Mouse (Mus musculus) hindbrain, embryonic 15.5 days (tissue): ENCODE measurements around the gene Gphn. TPM values are rescaled to one million over a fixed set of nuclear protein-coding genes. Genes with fewer than 3 reads are reported as not detected.

ENCODE experiments used
- ATAC-seq: fragments of 200-750 bp; cut with Nextera tagmentation; 2 replicates; pipeline ENCODE4 v1.8.0; 2017; ENCODE audit warnings: low read depth, moderate number of reproducible peaks, moderate TSS enrichment; ENCODE audit not compliant: low FRiP score
- H3K27ac ChIP-seq: fragments of 300-500 bp; sonication (generic); replicated peaks from 2 replicates; pipeline ENCODE4 v1.5.1; 2015; ENCODE audit warnings: mild to moderate bottlenecking, inconsistent platforms
- H3K27me3 ChIP-seq: fragments of 300-500 bp; sonication (generic); 2 replicates; pipeline ENCODE4 v1.6.1; 2015; ENCODE audit warnings: control low read depth, inconsistent platforms
- H3K36me3 ChIP-seq: fragments of 300-500 bp; sonication (generic); 2 replicates; pipeline ENCODE4 v1.6.1; 2015; ENCODE audit warnings: control low read depth, inconsistent platforms
- H3K4me1 ChIP-seq: fragments of 300-500 bp; sonication (generic); replicated peaks from 2 replicates; pipeline ENCODE4 v1.6.1; 2015; ENCODE audit warnings: control low read depth, inconsistent platforms
- H3K4me2 ChIP-seq: fragments of 300-500 bp; sonication (generic); 2 replicates; pipeline ENCODE4 v1.6.1; 2015; ENCODE audit warnings: moderate library complexity, mild to moderate bottlenecking, inconsistent platforms
- H3K4me3 ChIP-seq: fragments of 300-500 bp; sonication (generic); 2 replicates; pipeline ENCODE4 v1.5.1; 2015; ENCODE audit warnings: mild to moderate bottlenecking, inconsistent platforms
- H3K9ac ChIP-seq: fragments of 300-500 bp; sonication (generic); 2 replicates; pipeline ENCODE4 v1.6.1; 2015; ENCODE audit warnings: inconsistent platforms
- H3K9me3 ChIP-seq: fragments of 300-500 bp; sonication (generic); 2 replicates; pipeline ENCODE4 v1.6.1; 2016; ENCODE audit warnings: control low read depth, inconsistent platforms
- WGBS: fragments of 180-500 bp; shearing (Covaris S2); methylation state at CpG from one replicate; pipeline ENCODE4 v1.1.7; 2015; 5-methylcytosine and 5-hydroxymethylcytosine counted together
- polyA plus RNA-seq: library from polyadenylated mRNA; unstranded; fragments of >200 nt; fragmentation: Nextera tagmentation; extraction: Ambion mirVana; gene quantifications from 2 replicates; pipeline ENCODE4 v1.2.1, GENCODE M21; 2015

The Gphn gene
- polyA plus RNA-seq, 1 experiment from 2014 or later: 53.3 TPM

GRCm38 (mm10) chr12:78659718-78660304 is 433.6 kb downstream of the Gphn start:
- Histone ChIP-seq H3K4me2 (no peak overlapping the region), H3K27ac (no peak overlapping the region), H3K36me3 (peaks cover 4% of the 10 kb centered on the region; the same call in 1 of the 2 replicates), H3K4me3 (no peak overlapping the region), H3K9ac (no peak overlapping the region), H3K9me3 (no peaks in the 10 kb centered on the region), H3K4me1 (no peaks in the 10 kb centered on the region), H3K27me3 (no peaks in the 10 kb centered on the region)
- WGBS: 70% methylated on average over 2 of the region's 2 CpGs
- ATAC-seq: no peak

DNA sequence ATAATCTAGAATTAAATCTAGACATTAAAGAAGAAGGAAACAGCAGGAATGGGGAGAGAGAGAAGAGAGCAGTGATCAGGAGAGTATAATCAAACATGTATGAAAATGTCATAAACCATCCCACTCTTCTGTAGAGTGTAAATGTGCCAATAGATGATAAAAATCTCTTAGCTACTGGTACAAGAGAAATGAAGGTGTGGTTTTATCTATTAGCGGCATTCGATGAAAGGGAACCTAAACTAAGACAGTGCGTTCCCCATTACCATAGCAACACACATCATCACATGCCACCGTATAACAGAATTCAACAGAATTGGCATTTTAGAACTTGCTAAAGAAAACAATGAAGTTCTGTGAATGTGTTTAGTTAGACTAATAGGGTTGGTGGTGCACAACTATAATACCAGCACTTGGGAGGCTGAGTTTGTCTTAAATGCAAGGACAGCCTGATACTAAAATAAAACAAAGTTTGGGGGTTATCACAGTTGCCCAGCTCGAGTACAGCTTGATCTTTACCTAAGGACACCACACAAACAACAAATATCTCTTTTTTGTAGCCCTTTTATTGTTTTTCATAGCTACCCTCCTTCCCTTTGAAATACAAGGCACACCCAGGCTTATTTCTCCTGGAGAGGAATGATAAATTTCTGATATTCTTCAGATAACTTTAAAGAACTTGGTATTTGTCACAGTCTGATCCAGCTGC is 452.1 kb downstream of the Gphn start:
- no peak overlapping the region for H3K9ac ChIP-seq
- H3K4me3 ChIP-seq: no peak overlapping the region
- H3K4me2 ChIP-seq: no peak overlapping the region
- H3K27ac ChIP-seq: no peak overlapping the region
- H3K36me3 ChIP-seq: no peaks in the 10 kb centered on the region; the same call in 1 of the 2 replicates
- ATAC-seq: no peak
- H3K4me1 ChIP-seq: no peaks in the 10 kb centered on the region
- WGBS: 89% methylated on average over 5 of the region's 5 CpGs
- no peaks in the 10 kb centered on the region for H3K27me3 ChIP-seq
- H3K9me3 ChIP-seq: no peaks in the 10 kb centered on the region

DNA sequence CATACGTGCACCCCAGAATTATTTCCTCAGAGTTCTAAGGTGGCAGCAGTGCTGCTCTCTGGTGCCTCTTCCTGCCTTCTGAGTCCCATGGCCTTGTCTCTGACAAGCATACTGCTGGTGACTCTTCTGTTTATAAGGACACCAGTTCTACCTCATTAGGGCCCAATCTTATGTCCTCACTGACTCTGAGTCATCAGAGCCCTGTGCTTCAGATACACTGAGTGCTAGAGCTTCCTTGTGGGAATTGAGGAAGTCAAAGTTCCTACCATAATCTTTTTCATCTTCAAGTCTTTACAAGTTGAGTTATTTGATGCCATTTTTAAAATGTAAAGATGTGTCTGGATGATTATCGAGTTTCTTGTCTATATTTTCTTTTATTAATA is 452.6 kb downstream of the Gphn start:
- H3K9ac ChIP-seq: no peak overlapping the region
- WGBS: 90% methylated on average over 2 of the region's 2 CpGs
- H3K4me2 ChIP-seq: no peak overlapping the region
- no peak overlapping the region for H3K27ac ChIP-seq
- no peaks in the 10 kb centered on the region for H3K4me1 ChIP-seq
- H3K9me3 ChIP-seq: no peaks in the 10 kb centered on the region
- ATAC-seq: no peak
- no peaks in the 10 kb centered on the region for H3K27me3 ChIP-seq
- H3K4me3 ChIP-seq: no peak overlapping the region
- H3K36me3 ChIP-seq: no peaks in the 10 kb centered on the region; the same call in 1 of the 2 replicates

- Histone ChIP-seq H3K27me3 (no peaks in the 10 kb centered on the region), H3K27ac (no peak overlapping the region), H3K36me3 (no peaks in the 10 kb centered on the region; the same call in 1 of the 2 replicates), H3K4me3 (no peak overlapping the region), H3K4me1 (no peaks in the 10 kb centered on the region), H3K4me2 (no peak overlapping the region), H3K9me3 (no peaks in the 10 kb centered on the region), H3K9ac (no peak overlapping the region)
- WGBS: 92% methylated on average over 2 of the region's 2 CpGs
- no peak for ATAC-seq
These were observed 454.9 kb downstream of the Gphn start for GRCm38 (mm10) chr12:78681048-78681447.

- ATAC-seq: no peak
- no peaks in the 10 kb centered on the region for H3K9me3 ChIP-seq
- no peak overlapping the region for H3K9ac ChIP-seq
- no peak overlapping the region for H3K4me3 ChIP-seq
- H3K27me3 ChIP-seq: no peaks in the 10 kb centered on the region
- no peaks in the 10 kb centered on the region for H3K4me1 ChIP-seq
- WGBS: 82% methylated on average over 4 of the region's 4 CpGs
- no peak overlapping the region for H3K27ac ChIP-seq
- no peak overlapping the region for H3K4me2 ChIP-seq
- H3K36me3 ChIP-seq: no peaks in the 10 kb centered on the region; the same call in 1 of the 2 replicates
These were observed 456.1 kb downstream of the Gphn start for GRCm38 (mm10) chr12:78682279-78682678.

DNA sequence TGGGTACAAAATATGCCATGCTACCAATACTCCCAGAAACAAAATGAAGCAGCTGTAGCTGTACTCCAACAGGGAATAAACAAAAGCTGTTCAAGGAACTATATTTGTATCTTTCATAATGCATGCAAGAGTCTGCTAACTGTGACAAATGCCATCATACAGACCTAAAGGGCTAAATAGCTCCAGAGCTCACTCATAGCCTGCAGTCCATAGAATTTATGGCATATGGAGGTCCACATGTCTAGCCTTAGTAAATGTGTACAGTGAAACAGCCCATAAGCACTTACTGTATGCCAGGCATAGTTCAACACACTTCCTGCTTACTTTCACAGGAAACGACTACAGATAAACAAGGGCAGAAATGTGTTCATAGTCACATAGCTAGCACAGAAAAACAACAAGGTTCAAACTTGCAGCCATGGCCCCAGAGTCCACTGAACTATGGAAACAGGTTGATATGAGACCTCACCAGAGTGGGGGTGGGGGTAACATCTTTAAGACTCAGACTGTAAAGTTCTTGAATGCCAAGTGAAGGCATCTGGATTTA is 459.6 kb downstream of the Gphn start:
- no peak for ATAC-seq
- 79% methylated on average over 1 of the region's 1 CpGs for WGBS
- Histone ChIP-seq H3K9me3 (no peaks in the 10 kb centered on the region), H3K27ac (no peak overlapping the region), H3K4me3 (no peak overlapping the region), H3K4me2 (no peak overlapping the region), H3K9ac (no peak overlapping the region), H3K4me1 (no peaks in the 10 kb centered on the region), H3K27me3 (no peaks in the 10 kb centered on the region), H3K36me3 (no peaks in the 10 kb centered on the region; the same call in 1 of the 2 replicates)

DNA sequence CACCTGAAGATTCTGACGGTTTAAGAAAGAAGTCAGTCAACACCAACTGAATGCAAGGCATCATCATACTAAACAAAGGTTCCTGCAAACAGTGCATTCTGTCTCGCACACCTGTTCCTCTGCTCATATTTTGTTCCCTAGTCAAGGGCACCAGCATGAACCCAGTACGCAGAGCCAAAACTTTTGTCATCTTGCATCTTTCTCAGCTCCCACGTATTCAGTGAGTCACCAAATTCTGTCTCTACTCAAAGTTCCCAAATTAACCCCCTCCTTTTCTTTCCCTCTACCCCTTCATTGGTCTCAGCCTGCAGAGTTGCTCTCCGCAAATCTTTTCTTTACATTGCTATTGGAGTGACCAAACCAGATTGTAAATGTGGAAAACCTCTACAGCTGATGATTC is 462.7 kb downstream of the Gphn start:
- no peak for ATAC-seq
- Histone ChIP-seq H3K4me3 (no peak overlapping the region), H3K27me3 (no peaks in the 10 kb centered on the region), H3K9me3 (no peaks in the 10 kb centered on the region), H3K27ac (no peak overlapping the region), H3K4me1 (no peaks in the 10 kb centered on the region), H3K4me2 (no peak overlapping the region), H3K9ac (no peak overlapping the region), H3K36me3 (no peaks in the 10 kb centered on the region)
- WGBS: 87% methylated on average over 5 of the region's 5 CpGs

DNA sequence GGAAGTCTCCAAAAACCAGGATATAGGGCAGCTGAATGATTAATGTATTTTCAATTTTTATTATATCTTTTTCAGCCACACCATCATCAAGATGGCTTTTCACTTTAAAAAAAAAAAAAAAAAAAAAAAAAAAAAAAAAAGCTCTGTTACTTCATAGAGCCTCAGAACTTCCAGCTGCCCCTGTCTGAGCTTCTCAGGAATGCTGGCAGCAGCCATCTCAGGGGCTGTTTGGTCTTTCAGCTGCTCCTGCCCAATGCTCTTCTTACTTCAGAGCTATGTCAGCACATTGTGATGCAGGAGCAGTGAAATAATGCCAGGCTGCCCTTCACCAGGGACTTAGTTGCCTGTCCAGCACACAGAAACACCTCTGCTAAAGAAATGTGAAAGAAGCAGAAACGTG is 465.1 kb downstream of the Gphn start, which contains the start of gene Fam71d:
TSS of gene Fam71d (plus strand) at position 211 of the 400 bp plus-strand sequence.
- no peak within 1 kb of the TSS for H3K4me2 ChIP-seq
- no peak within 1 kb of the TSS for H3K27ac ChIP-seq
- no peaks in the 10 kb centered on the region for H3K36me3 ChIP-seq
- no peaks in the 10 kb centered on the region for H3K27me3 ChIP-seq
- no peak within 1 kb of the TSS for H3K9ac ChIP-seq
- H3K4me3 ChIP-seq: no peak within 1 kb of the TSS
- no peaks in the 10 kb centered on the region for H3K4me1 ChIP-seq
- 74% methylated on average over 1 of the region's 1 CpGs for WGBS
- no peaks in the 10 kb centered on the region for H3K9me3 ChIP-seq
- ATAC-seq: no peak

DNA sequence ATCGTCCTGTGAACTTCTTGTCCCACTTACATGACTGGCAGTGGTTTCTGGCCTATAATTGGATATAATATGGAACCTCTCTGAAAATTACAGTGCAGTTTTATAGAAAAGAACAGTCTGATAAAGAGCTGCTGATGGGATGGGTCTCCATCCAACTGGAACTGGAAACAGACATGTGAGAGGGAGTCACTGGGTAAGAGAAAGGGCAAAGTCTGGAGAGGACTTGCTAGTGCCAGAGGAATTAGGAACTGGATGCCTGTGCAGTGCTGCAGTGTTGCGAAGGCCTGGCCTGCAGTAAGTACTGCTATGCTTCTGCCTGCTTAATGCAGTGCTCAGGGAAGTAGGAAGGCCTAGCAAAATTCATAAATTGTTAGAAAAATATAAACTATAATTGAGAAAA is 467.1 kb downstream of the Gphn start:
- ATAC-seq: no peak
- Histone ChIP-seq H3K9me3 (no peaks in the 10 kb centered on the region), H3K4me1 (no peaks in the 10 kb centered on the region), H3K27me3 (no peaks in the 10 kb centered on the region), H3K4me3 (no peak overlapping the region), H3K36me3 (no peaks in the 10 kb centered on the region), H3K4me2 (no peak overlapping the region), H3K27ac (no peak overlapping the region), H3K9ac (no peak overlapping the region)
- 92% methylated on average over 2 of the region's 2 CpGs for WGBS

DNA sequence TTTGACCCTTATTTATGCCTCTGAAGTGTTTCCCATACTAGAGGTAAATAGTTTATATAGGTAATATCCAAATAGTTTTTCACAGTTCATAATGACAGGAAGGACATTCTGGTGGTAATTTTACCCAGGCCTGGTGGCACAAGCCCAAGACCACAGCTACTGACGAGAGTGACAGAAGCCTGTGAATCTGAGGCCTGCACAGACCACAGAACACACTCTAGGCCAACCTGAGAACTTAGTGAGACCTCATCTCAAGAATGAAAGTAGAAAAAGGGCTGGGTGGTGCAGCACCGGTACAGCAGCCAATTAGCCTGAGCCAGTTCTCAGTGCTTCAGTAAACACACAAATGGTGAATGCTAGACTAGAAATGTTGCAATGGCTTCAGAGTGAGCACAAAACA is 491.6 kb downstream of the Gphn start:
- no peak overlapping the region for H3K27ac ChIP-seq
- H3K9me3 ChIP-seq: no peaks in the 10 kb centered on the region
- 86% methylated on average over 2 of the region's 2 CpGs for WGBS
- H3K4me1 ChIP-seq: no peaks in the 10 kb centered on the region
- no peaks in the 10 kb centered on the region for H3K36me3 ChIP-seq
- no peak overlapping the region for H3K4me2 ChIP-seq
- no peak overlapping the region for H3K4me3 ChIP-seq
- H3K27me3 ChIP-seq: no peaks in the 10 kb centered on the region
- ATAC-seq: no peak
- no peak overlapping the region for H3K9ac ChIP-seq

- H3K4me1 ChIP-seq: no peaks in the 10 kb centered on the region
- H3K9ac ChIP-seq: no peak overlapping the region
- H3K27ac ChIP-seq: no peak overlapping the region
- no peak overlapping the region for H3K4me3 ChIP-seq
- 71% methylated on average over 4 of the region's 4 CpGs for WGBS
- no peak for ATAC-seq
- no peaks in the 10 kb centered on the region for H3K36me3 ChIP-seq
- H3K9me3 ChIP-seq: no peaks in the 10 kb centered on the region
- H3K4me2 ChIP-seq: no peak overlapping the region
- H3K27me3 ChIP-seq: no peaks in the 10 kb centered on the region
These were observed 501.5 kb downstream of the Gphn start for GRCm38 (mm10) chr12:78727723-78728122.
